Mouse (Mus musculus): ENCODE results near the gene Pgd.

DNA sequence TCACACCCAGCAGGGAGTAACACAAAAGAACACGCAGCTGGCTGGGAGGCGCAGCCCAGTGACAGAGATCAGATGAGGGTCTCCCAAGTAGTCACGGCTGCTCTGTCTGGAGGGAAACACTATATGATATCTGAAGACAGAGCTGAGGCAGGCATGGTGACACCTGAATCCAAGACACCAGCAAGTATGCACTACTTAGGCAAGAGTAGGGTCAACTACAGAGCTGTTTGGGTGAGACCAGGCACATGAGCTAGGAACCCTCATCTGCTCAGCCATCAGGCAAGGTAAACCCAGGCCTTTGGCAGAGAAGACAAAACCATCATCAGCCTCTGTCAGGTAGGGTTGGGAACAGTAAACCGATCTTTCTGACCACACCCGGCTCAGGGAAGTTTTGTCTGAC lies 33.2 kb downstream of the Pgd start:
- TF ChIP-seq CTCF (conservative IDR thresholded peaks at IDR 0.05; ENCODE audit: low read length) (no peak), POU5F1 (IDR thresholded peaks at IDR 0.05; ENCODE audit: borderline replicate concordance, low read length) (no peak)
